Mouse (Mus musculus): ENCODE results near the gene Rbfox2.

The Rbfox2 gene

GRCm38 (mm10) chr15:77146942-77147341, 159.9 kb downstream of the Rbfox2 start:
- DNase-seq (ENCODE audit: low spot score in 2 of 2): no peak

- no peak for DNase-seq (ENCODE audit: low spot score in 2 of 2)
Measured at GRCm38 (mm10) chr15:77144960-77145359, 161.8 kb downstream of the Rbfox2 start.

- DNase-seq (ENCODE audit: low spot score in 2 of 2): no peak
Measured at GRCm38 (mm10) chr15:77142787-77143186, 164.0 kb downstream of the Rbfox2 start.

- no peak for DNase-seq (ENCODE audit: low spot score in 2 of 2)
Measured at GRCm38 (mm10) chr15:77142352-77142751, 164.5 kb downstream of the Rbfox2 start.

GRCm38 (mm10) chr15:77141711-77142110, 165.1 kb downstream of the Rbfox2 start:
- DNase-seq (ENCODE audit: low spot score in 2 of 2): no peak

- no peak for DNase-seq (ENCODE audit: low spot score in 2 of 2)
Measured at GRCm38 (mm10) chr15:77138282-77138681, 168.5 kb downstream of the Rbfox2 start.

- no peak for DNase-seq (ENCODE audit: low spot score in 2 of 2)
Measured at GRCm38 (mm10) chr15:77134483-77134882, 172.3 kb downstream of the Rbfox2 start.

GRCm38 (mm10) chr15:77129154-77129553, 177.7 kb downstream of the Rbfox2 start:
- no peak for DNase-seq (ENCODE audit: low spot score in 2 of 2)

- DNase-seq (ENCODE audit: low spot score in 2 of 2): no peak
Measured at GRCm38 (mm10) chr15:77127737-77128136, 179.1 kb downstream of the Rbfox2 start.

- no peak for DNase-seq (ENCODE audit: low spot score in 2 of 2)
Measured at GRCm38 (mm10) chr15:77126674-77127073, 180.1 kb downstream of the Rbfox2 start.

GRCm38 (mm10) chr15:77124372-77125117, 182.3 kb downstream of the Rbfox2 start:
- no peak for DNase-seq (ENCODE audit: low spot score in 2 of 2)

GRCm38 (mm10) chr15:77122824-77123223, 184.0 kb downstream of the Rbfox2 start:
- DNase-seq (ENCODE audit: low spot score in 2 of 2): no peak

- DNase-seq (ENCODE audit: low spot score in 2 of 2): no peak
Measured at GRCm38 (mm10) chr15:77122208-77122607, 184.6 kb downstream of the Rbfox2 start.

- no peak for DNase-seq (ENCODE audit: low spot score in 2 of 2)
Measured at GRCm38 (mm10) chr15:77119666-77120065, 187.1 kb downstream of the Rbfox2 start.

- no peak for DNase-seq (ENCODE audit: low spot score in 2 of 2)
Measured at GRCm38 (mm10) chr15:77117209-77117608, 189.6 kb downstream of the Rbfox2 start.

GRCm38 (mm10) chr15:77116139-77116722, 190.6 kb downstream of the Rbfox2 start:
- DNase-seq (ENCODE audit: low spot score in 2 of 2): no peak

- DNase-seq (ENCODE audit: low spot score in 2 of 2): no peak
Measured at GRCm38 (mm10) chr15:77115456-77115855, 191.3 kb downstream of the Rbfox2 start.

- DNase-seq (ENCODE audit: low spot score in 2 of 2): no peak
Measured at GRCm38 (mm10) chr15:77113591-77113990, 193.2 kb downstream of the Rbfox2 start.

- DNase-seq (ENCODE audit: low spot score in 2 of 2): no peak
Measured at GRCm38 (mm10) chr15:77112378-77112777, 194.4 kb downstream of the Rbfox2 start.

GRCm38 (mm10) chr15:77111924-77112323, 194.9 kb downstream of the Rbfox2 start:
- no peak for DNase-seq (ENCODE audit: low spot score in 2 of 2)

GRCm38 (mm10) chr15:77110452-77110851, 196.4 kb downstream of the Rbfox2 start:
- DNase-seq (ENCODE audit: low spot score in 2 of 2): no peak

GRCm38 (mm10) chr15:77107169-77107908, 199.5 kb downstream of the Rbfox2 start:
- DNase-seq (ENCODE audit: low spot score in 2 of 2): no peak

- no peak for DNase-seq (ENCODE audit: low spot score in 2 of 2)
Measured at GRCm38 (mm10) chr15:77105273-77105672, 201.5 kb downstream of the Rbfox2 start.

Data from spleen, postnatal 10 days (tissue).